Mouse (Mus musculus): ENCODE results near the gene Olfr288.
A peak's percentile ranks its signal among the peaks of the same experiment; 100 is the strongest.

The Olfr288 gene

GRCm38 (mm10) chr15:98165525-98165924 lies 29.8 kb downstream of the Olfr288 start, which contains the start of gene Asb8:
Asb8 (minus strand) TSS chr15:98165625.
- no peak for DNase-seq

GRCm38 (mm10) chr15:98162561-98162960 lies 32.8 kb downstream of the Olfr288 start:
- no peak for DNase-seq

DNA sequence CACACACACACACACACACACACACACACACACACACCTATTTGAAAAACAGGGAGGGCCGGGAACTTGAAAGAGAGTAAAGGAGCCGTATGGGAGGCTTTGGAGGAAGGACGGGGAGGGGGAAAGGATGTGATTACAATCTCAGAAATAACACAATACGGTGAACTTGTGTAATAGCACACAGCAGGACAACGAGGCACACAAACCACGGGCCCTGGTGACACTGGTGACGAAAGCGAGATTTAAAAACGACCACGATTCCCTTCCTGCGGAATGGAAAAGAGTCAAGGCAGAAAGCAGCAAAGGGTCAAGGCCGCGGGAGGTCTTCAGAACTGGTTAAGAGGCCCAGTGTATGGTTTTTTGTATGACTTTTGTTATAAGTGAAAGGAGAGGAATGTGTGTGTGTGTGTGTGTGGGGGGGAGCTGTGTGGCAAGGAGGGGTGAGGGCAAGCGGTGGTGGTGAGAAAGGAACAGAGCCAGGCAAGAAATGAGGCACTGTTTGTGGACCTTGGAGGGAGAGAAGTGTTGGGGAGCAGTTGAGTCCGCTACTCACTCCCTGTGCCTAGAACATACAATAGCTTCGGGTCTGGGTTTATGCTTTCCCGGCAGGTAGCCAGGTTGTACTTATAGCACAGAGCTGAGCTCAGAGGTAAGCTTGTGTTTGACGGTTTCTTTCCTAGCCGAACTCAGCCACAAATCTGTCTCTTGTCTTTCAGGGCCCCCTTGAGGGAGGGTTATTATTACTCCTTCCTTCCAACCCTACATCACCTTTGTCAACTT lies 34.1 kb downstream of the Olfr288 start:
- no peak for DNase-seq

- DNase-seq: no peak
Observed at GRCm38 (mm10) chr15:98157253-98157652, 38.1 kb downstream of the Olfr288 start.

DNA sequence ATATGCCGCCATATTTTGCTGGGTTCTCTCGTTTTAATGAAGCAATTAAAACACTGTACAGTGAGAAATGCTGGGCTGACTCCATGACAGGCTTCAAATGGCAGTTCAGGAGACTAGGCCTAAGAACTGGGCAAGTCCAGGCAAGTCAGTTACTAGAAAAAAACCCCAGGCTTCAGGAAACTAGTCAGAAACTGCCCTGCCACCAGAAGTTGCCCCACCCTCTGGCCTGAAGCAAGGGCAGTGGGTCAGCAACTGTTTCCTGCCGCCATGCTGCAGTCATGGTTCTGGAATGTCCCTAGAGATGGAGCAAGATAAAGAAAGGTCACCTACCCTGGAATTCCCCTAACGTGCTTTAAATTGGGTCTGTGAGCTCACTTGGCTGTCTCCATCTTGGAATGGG lies 39.4 kb downstream of the Olfr288 start:
- DNase-seq: no peak

DNA sequence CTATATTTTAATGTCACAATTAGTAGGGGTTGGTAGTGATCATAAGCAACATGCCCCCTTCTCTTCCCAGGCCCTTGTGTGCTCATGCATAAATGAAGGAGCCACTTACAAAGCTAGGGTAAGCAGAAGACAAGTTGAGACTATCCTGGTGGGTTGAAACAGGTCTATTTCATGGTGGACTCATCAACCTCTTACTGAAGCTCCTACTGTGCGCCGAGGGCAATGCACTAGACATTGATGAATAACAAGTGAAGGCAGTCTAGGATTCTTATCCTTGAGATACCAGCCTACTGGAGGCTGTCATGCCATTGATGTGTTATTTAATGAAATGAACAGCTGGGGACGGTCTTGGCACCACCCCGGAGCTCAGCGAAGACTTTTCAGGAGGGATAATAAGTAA lies 40.1 kb downstream of the Olfr288 start:
- DNase-seq: no peak

DNA sequence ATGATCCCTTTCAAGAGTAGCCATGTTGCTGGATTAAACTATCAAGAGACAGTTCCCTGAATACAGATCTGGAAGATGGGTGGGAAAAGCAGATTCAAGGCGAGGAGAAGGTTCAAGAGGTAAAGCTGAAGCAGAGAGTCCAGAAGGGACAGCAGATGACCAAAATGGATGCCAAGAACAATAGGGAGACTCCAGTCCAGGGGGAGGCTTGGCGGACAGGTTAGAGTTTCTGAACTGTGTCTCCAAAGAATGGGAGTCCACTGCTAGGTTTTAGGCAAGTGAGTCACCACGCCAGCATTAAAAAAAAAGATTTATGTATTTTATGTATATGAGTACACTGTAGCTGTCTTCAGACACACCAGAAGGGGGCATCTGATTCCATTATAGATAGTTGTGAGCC lies 40.7 kb downstream of the Olfr288 start:
- DNase-seq: no peak

- DNase-seq: no peak
Observed at GRCm38 (mm10) chr15:98154146-98154545, 41.2 kb downstream of the Olfr288 start.

DNA sequence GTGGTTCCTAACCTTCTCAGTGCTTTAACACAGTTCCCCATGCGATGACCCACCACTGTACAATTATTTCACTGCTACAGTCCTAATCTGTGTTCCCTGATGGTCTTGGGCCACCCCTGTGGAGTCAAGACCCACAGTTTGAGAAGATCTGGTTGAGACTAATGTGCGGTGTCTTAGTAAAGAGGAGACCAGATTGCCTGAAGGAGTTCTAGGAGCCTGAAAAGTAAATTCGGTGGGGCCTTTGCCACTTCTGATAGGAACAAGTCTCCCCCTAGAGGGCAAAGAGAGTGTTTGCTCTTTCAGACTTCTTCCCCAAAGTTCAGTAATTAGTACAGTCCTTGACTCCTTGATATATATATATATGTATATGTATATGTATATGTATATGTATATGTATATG lies 41.7 kb downstream of the Olfr288 start:
- DNase-seq: peak; percentile 6 to 29

- no peak for DNase-seq
Observed at GRCm38 (mm10) chr15:98152916-98153315, 42.4 kb downstream of the Olfr288 start.

GRCm38 (mm10) chr15:98149166-98149602 lies 46.2 kb downstream of the Olfr288 start:
- DNase-seq: no peak

- DNase-seq: no peak
Observed at GRCm38 (mm10) chr15:98148356-98148755, 47.0 kb downstream of the Olfr288 start.

- DNase-seq: peak; percentile 95 to 97
Observed at GRCm38 (mm10) chr15:98145559-98146181, 49.7 kb downstream of the Olfr288 start.

DNA sequence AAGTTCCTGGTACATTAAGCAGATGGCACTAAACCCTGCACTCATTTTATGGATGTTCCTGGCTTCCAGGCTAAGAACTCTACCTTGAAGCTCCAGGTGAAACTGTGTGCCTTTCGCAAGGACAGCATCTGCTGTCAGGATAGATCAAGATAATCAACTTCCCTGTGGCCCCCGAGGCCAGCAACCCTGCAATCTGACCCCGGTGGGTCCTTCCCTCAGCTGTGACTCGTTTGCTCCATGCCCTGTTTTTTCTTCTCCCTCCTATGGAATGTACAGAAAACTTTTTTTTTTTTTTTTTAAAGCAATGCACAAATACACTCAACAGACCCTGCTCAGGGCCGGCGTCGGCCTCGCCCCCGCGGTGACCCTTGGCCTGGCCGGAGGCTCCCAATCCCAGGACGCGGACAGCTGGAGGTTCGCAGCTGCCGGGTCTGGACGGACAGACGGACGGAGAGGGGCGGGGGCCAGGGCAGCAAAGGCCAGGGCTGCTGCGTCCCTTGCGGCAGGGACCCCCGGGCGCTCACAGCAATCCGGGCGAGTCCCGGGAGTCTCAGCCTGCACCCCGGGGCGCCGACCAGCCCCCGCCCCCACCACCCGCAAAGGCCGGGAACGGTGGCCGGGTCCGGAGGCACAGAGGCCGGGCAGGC lies 50.4 kb downstream of the Olfr288 start:
- peak; percentile 33 to 59 for DNase-seq

DNA sequence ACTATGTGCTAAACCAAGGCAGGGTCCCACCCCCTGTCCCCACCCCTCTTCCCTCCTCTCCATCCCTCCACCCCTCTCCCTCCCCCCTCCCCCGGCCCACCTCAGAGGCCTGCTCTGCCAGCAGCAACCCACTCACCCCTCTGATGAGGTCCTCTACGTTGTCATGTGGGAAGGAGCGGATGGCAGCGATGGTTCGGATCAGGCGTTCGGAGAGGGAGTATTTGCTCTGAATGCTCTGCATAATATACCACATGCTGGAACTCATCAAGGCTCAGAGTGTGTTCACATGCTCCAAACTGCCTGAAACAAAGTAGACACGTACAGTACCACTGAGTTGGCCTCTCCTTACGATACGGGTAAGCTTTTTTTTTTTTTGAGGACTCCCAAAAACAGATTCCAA lies 52.8 kb downstream of the Olfr288 start:
- DNase-seq: no peak

DNA sequence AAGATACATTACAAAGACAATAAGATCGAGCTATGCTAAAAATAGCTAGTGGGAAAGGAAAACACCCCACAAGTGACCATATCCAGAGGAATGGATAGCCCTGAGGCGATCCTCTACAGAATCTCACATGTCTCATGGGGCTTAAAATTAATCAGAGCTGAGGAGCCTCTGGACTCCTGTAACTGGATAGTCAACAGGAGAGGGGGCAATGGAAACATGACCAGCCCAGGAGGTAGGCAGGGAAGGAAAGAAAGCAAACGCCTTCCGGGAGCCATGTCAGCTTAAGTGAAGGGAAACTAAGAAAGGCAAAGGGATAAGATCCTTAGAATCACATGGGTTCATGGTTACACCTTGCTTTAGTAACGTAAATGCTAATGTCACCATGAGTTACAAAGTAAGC lies 54.5 kb downstream of the Olfr288 start:
- no peak for DNase-seq

DNA sequence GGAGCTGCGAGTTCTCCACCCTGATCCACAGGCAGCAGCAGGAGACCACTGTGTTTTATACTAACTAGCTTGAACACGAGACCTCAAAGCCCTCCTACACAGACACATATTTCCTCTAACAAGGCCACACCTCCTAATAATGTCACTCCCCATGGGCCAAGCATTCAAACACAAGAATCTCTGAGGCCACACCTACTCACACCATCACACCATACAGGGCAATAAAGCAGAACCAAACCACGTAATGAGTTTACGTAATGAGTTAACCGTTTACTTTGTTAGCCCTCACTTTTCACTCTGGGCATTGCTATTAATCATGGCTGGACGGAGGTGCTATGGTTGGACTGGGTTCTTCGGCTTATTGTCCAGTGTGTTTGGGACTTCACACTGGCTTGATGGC lies 55.6 kb downstream of the Olfr288 start:
- DNase-seq: no peak

GRCm38 (mm10) chr15:98136871-98137270 lies 58.5 kb downstream of the Olfr288 start:
- DNase-seq: no peak

All from kidney, postnatal 25 days (tissue).